Mouse (Mus musculus) thymus, adult 18-20 months (tissue): ENCODE results near the gene Zw10.

Source experiments
- DNase-seq, 2 experiments: peaks; one replicate each; pipeline ENCODE4 v3.0.0; 2022; ENCODE audit warnings: mixed read lengths in 2 of 2

Gene Zw10

DNA sequence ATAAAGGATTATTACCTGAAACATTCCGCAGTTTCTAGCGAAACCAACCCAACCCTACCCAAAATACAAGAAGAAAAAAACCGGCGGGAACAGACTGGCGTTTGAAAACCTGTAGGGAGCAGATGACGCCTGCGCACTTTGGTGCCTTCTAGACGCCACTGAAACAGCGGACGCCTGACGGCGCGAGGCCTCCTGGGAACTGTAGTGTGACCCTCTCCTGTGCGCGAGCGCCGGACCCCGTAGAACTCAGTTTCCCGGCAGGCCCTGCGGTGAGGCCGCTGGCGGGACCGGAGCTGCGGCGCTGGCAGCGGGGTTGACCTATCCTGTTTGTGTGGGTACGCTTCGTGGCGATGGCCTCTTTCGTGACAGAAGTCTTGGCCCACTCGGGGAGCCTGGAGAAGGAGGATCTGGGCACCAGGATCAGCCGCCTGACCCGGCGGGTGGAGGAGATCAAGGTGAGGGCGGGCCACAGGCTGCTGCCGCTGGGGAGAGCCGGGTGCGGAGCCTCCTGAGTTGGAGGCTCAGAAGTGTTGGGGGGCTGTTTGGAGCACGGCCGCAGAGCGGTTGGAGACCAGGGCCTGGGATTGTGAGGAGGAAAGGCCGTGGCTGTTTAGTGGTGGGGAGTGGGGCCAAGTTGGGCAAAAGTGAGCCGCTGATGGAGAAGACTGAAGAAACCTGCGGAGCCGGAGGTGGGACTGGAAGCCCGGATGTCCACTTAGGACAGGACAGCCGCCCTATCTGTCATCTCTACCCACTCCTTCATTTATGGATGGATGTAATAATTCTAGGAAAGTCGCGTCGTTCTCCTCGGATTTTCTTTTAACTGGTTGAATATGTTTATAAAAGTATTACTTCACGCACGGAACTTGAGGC lies at the start of gene Zw10:
Gene Zw10 (plus strand): TSS at position 281 of the 873 bp plus-strand sequence.
- peak; percentile 91 to 93 for DNase-seq

DNA sequence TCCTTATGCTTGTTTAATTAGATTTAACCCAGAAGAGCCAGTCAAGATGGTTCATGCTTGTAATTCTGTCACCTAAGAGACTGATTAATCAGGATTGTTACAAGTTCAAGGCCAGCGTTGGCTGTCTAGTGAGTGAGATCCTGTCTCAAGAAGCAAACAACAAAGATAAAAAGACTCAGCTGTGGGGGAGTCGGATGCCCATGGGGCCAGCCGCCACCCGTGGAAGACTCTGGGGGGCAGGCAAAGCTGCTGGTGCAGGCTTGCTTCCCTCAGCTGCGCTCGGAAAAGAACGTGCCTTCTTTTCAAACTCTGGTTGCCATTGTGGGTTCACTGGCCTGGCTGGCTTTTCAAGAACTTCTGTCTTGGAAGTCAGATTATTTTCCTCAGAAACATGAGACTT lies 39.6 kb upstream of the Zw10 start:
- no peak for DNase-seq

DNA sequence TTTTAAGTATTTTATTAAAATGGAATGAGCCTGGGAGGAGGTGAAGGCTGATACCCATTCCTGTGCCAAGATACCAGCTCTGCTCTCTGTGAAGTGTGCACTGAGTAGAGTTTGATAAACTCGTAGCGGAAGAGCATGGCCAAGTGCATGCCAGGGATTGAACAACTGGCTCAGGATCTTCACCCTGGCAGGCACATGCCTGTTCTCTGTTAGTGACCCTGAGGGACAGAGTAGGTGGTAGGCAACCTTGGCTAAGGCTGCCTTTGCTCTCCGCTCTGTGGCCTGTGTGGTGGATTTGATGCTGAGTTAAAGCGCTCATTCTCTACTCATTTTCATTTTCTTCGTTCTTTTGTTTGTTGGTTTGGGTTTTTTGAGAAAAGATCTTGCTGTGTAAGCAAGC lies 34.1 kb upstream of the Zw10 start:
- DNase-seq = no peak

DNA sequence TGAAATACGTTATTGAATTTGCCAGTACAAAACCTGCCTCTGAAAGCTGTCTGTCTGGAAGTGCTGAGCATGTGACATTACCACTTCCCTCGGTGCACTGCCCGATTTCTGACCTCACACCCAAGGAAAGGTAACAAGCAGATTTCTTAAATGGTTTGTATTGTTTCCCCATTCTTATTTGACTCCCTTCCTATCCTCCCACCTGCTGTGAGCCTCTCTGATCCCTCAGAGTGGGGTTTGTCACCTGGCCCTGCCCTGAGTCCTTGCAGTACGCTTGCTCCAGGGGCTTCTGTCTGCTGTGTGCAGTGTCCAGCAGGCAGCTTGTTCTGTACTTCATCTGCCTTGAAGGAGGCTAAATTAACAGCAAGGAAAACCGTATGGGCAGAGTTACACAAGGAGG lies 31.5 kb upstream of the Zw10 start:
- no peak for DNase-seq

DNA sequence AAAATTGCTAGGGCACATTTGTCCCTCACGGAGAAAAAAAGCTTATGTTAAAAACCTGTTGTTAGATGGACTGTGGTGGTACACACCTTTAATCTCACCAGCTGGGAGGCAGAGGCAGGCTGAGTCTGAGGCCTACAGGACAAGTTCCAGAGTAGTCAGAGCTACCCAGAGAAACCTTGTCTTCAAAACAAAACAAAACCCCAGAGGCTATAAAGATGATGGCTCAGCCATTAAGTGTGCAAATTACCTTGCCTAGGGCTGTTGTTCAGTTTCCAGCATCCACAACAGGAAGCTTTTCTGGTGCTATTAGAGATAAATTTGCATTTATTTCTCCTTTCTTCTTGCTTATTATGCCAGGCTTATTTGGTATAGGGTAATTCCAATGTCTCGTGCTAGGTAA lies 30.9 kb upstream of the Zw10 start:
- DNase-seq = no peak

DNA sequence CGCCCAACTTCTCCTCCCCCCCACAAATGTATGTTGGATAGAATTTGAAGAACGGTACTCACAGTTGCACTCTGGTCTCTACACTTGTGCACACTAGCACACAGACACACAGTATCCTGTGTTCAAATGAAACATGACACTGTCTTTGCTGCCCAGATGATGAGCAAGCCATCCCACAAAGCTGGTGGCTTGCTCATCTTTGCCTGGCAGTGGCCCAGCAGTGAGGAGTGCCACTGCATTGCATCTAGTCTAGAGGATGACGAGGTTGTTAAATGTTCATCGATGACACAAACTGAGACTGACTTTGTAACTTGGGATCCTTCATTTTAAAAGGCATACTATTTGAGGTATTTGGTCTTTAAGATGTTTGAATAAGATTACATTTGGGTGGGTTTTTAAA lies 20.6 kb upstream of the Zw10 start:
- DNase-seq = no peak

DNA sequence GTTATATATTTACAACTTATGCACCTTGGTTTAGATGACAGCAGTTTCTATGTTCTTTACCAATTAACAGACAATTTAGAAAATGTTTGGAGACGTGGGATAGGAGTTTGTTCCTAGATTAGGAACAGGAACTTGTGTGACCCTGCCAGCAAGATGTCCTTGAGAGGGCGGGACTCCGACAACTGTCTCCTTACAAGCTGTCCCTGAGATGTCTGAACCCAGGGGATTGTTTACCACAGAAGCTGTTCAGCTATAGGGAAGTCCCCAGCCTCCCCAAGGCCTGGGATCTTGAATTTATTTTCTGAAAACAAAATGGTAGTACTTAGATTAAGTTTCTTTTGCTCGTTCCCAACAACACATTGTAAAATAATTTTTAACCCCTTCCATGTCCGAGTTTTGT lies 4.5 kb upstream of the Zw10 start:
- DNase-seq = no peak

DNA sequence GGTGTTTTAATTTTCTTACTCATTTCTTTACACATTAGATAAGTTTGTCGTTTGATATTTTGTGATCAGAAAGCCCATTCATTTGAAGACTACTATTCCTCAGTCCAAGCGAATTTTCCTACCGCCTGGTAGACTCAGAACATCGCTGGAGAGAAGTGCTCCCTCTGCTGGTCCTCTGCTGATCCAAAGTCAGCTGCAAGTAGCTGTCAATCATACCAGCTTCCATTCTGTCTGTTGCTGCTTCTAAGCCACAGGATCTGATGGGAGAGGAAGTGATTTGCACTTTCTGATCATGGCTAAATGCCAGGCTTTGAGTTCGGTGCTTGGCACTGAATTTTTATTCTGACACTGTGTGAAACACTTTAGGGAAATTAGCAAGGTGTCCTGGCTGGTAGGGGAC lies 4.1 kb upstream of the Zw10 start:
- peak in 1 of 2 experiments; percentile 16 for DNase-seq

DNA sequence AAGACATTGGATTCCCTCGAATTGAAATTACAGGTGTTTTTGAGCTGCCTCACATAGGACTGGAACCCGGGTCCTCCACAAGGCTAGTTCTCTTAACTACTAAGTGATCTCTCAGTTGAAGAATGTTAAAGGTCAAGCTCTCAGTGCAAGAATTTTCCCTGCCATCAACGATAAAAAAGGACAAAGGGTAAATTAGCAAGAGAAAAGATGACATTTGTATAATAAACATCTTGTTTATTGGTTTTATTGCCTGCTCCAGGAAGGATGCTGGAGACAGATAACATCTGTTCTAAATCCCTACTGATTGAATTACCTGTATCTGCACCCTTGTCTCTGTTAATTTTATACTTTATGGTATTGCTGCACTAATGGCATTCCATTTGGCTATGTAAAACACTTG lies 1.4 kb upstream of the Zw10 start:
- DNase-seq = no peak

DNA sequence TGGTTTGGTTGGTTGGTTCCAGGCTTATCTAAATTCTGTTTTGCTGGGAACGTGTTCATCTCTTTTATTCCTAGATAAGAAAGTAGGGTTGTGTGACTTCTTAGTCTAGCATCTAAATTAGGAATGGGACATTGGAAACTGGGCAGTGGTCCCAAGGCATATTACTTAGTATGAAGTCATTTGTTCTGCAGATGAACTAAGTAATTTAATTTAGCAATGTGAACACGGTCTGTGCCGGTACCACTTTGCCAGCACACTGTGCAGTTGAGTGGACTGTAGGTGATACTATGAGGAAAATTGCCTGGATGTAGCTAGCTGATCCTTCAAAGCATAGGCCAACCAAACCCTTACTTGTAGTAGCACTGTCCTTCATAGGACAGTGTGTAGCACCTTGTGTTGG lies 21.4 kb downstream of the Zw10 start:
- no peak for DNase-seq

DNA sequence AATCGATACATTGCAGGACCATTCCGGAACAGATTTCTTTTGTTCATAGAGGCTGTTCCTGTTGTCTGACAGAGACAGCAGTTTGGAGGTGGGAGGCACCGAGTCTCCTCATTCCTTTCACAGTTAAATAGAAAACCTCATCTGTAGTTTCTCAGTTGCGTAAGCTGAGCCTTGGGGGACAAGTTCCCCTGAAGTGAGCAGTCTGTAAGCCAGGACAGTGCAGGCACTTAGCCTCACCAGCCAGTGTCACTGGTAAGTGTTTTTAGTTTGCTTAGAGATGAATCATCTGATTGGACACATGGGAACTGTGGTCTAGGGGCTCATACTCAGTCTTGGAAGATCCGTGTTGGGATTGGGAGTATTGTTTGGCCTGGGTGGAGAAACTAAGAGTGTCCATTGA lies 25.7 kb downstream of the Zw10 start, which contains the start of gene Tmprss5:
Gene Tmprss5 (plus strand): TSS at position 154 of the 400 bp plus-strand sequence.
- DNase-seq = no peak

DNA sequence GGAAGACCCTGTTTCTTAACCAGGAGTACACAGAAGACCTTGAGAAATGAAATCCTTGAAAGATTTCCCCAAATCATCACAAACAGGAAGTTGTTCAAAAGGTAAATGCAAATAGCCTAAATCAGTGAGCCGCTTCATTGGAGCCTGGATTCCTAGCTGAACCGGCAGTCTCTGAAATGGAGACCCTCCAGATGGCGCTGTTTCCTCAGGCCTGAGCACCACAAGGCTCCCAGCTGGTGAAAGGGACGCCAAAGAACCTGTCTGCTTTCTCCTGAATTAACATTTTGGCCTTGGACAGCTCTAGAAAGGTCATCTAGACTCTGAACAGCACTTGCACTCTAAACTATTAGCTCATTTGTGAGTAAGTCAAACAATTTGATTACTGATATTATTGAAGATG lies 26.1 kb downstream of the Zw10 start:
- DNase-seq = no peak

DNA sequence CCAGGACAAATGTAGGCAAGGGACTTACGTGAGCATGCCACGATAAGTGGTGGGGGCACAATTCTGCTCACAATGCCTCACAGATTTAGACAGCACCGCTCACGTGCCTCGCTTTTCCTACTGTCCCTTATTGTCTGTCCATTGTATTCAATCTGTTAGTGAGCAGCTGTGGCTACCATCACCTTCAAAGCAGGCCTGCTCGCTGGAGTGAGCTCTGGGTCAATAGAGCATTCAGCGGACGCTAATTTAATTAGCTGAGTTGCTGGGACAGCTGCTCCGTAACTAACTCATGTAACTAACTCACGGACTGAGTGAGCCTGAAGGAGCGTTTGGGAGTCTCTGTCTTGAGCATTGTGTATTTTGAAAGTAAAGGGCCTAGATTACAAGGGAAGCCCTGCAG lies 31.9 kb downstream of the Zw10 start:
- DNase-seq = no peak

DNA sequence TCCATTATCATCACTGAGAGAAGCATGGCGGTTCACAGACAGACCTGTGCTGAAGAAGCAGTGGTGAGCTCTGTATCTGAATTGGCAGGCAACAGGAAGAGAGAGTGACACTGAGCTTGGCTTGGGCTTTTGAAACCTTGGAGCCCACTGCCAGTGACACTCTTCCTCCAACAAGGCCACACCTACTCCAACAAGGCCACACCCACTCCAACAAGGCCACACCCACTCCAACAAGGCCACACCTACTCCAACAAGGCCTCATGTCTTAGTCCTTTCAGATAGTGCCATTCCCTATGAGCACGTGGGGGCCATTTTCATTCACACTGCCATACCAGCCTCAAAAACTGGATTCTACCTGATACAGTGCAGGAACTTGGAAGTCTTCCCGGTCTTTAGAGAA lies 43.5 kb downstream of the Zw10 start:
- no peak for DNase-seq

DNA sequence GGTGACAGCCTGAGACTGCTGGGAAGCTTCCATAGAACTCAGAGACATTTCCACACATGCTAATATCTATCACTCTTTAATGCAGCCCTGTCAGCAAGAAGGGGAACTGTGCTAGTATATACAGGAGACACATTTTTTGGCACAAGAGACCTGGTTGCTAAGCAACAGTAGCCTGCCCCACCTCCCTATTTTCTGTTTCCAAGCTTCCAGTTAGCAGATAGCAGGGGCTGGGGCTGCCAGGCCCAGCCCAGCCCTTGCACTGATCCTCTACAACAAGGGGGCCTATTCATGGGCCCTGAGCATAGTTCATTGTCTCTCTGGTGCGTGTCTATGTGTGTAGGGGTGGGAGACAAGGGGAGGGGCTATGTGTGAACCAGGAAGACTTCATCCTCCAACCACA lies 46.9 kb downstream of the Zw10 start:
- DNase-seq = no peak

DNA sequence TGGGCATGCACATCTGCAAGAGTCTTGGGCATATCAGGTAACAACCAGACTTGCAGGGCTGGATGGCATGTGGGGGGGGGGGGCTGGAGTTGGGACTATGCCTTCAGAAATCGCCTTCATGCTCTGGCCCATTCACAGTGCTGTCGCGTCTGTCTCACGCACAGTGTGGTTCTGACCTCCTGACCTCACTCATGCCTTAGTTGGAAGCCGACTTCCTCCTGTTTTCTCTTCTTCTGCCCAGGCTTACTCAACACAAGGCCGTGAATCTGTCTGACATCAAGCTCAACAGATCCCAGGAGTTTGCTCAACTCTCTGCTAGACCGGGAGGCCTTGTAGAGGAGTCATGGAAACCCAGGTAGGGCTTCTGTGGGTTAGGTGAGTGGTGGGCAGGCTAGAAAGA lies 53.7 kb downstream of the Zw10 start:
- DNase-seq = no peak

DNA sequence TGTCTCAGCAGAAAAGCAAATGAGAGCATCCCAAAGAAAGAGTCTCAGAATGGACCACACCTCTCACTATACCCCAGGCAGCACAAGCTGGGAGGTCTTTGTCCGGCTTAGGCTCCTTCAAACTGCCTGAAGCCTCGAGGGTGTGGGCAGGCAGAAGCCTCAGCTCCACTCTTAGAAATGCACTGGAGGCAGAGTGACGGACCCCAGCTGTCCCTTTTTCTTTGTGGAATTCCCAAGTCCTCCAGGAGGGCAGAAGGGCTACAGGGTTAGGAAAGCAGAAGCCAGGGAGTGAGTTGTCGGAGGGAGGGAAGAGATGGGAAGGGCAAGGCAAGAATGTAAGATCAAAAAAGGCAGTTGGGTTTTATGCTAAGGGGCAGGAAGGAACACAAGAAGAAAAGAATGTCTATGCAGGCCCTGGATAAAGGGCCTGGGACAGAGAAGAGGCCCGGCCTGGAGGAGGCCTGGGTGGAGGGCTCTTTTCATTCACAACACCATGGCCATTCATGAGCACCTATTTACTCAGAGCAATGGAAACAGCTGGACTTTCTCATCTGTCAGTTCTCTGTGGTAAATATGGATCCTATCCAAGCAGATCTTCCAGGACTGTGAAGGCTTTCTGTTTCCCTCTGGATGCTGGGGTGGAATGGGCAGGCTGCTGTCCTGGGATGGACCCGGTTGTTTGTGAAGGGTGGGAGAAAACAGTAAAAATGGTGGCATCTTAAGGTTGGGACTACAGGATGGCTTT lies 55.2 kb downstream of the Zw10 start:
- no peak for DNase-seq

DNA sequence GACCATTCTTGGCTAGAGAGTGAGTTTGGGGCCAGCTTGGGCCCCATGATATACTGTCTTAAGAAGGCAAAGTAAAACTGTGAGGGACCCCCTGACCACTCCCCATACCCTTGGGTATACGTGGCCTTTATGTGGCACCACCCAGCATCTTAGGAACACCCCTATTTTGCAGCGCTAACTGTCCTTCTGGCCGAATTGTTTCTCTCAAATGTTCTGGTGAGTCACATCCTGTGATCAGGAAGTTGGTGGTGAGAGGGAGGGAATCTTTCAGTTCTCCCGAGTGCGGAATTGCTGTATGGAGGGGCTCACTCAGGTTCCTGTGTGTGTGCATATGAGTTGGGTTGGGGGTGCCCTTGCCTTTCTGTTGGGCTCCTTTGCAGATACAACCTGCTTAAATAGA lies 55.9 kb downstream of the Zw10 start:
- DNase-seq = no peak

DNA sequence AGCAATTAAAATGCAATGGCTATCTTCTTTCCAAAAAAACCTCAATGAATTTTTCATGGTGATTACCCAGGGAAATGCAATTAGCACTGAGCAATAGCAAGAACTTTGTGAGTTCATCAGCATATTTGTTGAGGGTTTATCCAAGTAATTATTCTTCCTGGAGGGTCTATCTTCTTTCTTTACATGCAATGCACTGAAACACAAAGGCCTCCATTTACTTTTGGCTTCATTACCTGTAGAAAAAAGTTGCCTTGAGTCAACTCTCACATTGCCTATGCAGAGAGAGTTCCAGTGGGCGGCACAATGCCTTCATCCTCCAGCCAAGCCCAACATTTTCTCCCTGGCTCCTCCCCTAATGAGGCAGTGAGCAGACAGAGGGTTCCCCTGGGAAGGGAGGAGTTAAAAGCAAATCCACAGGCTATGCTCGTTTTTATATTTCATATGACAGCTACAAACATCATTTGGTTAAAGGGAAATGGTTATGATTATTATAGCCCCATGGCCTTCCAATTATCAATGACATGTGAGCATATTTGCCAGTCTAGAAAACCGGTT lies 62.9 kb downstream of the Zw10 start:
- DNase-seq = no peak

DNA sequence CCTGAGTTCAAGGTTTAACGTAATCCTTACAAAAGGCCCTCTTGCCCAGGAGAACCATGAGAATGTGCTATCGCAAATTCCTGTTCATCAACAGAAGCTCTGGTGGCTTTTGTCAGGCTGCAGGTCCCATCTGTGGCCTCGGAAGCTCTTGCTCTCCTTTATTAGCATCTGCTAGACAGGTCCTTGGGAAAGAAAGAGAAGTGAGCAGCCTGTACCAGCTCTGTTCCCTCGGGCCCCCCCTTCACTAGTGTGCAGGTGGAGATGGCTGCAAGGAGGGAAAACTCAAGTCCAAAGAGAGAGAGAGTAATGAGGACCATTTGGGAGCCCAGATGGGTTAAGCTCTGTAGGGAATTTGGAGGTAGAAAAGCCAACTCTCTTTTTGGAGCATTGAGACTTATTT lies 64.3 kb downstream of the Zw10 start:
- no peak for DNase-seq

DNA sequence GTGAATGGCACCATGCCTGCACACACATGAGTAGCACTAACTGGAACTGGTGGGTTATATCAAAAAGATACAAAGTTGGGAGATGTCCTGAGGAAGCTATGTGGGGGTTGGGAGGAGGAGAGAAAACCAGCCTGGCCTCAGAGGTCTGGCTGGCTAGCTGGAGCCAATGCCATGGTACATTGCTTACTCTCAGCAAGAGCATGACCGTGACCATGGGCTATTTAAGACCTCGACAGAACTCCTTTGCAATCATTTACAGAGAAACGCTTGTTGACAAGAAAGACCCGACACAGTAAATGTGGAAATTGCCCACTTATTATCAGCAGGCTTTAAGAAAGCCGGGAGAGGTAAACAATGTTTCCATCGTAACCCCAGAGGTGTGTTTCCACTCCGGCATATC lies 70.3 kb downstream of the Zw10 start:
- no peak for DNase-seq
